ENCODE assay signal across 9 mouse cellular contexts in the genomic region with DNA sequence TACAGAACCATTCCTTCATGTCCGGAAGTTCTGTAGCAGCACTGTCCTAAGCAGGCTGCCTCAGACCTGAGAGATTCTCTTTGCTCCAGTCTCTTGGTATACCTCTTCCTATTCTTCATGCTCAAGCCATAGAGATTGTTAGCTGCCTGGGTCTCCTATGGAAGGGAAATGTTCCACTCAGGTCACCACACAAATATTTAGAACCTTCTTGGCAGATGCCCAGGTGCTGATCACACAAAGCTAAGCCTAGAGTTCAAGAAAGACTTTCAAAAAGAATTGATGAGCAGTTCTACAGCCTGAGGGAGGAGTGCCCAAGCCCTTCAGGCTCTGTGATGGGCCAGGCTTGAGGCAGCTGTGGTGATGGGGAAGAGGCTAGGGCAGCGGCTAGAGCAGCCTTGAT. TPM values are rescaled to one million over a fixed set of nuclear protein-coding genes. Genes with fewer than 3 reads are reported as not detected.
A peak's percentile ranks its signal among the peaks of the same experiment; 100 is the strongest.
DNase-seq lines count a peak whose midpoint lies in the region; ATAC-seq lines count a peak whose summit lies in the region.
"Had no signal": no experiment of that assay in that cellular context is flagged by ENCODE, and none has a peak within 500 bp of the region (broad histone marks: within the 10 kb centered on the region; RNA-seq: fewer than 3 reads in every experiment).

No protein-coding gene starts in this region.

- WGBS in kidney, embryonic 14.5 days = 71% methylated on average over 2 of the region's 2 CpGs
- WGBS in embryonic facial prominence, embryonic 13.5 days = 73% methylated on average over 2 of the region's 2 CpGs
- 68% methylated on average over 2 of the region's 2 CpGs for WGBS in limb, embryonic 13.5 days

- H3K4me1 ChIP-seq in kidney, embryonic 14.5 days (ENCODE audit: control insufficient read depth, insufficient read depth, low read length) = peaks cover 6% of the 10 kb centered on the region; the same call in 1 of the 2 replicates
- H3K4me1 ChIP-seq in embryonic facial prominence, embryonic 13.5 days = peaks cover 20% of the 10 kb centered on the region
- H3K4me1 ChIP-seq in limb, embryonic 13.5 days = peaks cover 16% of the 10 kb centered on the region

- H3K4me3 ChIP-seq in kidney, embryonic 14.5 days (ENCODE audit: low read length) = 0 out of 2 replicates have a peak overlapping the region, but pooled peaks have one; percentile 56
- no peak overlapping the region for H3K4me3 ChIP-seq in embryonic facial prominence, embryonic 13.5 days
- H3K4me3 ChIP-seq in limb, embryonic 13.5 days = no peak overlapping the region

- no peak overlapping the region for H3K4me2 ChIP-seq in kidney, embryonic 14.5 days (replicated peaks; ENCODE audit: low read depth, low read length)
- peak overlapping the region; percentile 99 for H3K4me2 ChIP-seq in embryonic facial prominence, embryonic 13.5 days
- H3K4me2 ChIP-seq in limb, embryonic 13.5 days (replicated peaks) = peak overlapping the region; percentile 98

- H3K9me3 ChIP-seq in kidney, embryonic 14.5 days (ENCODE audit: control insufficient read depth, low read length) = no peaks in the 10 kb centered on the region
- H3K9me3 ChIP-seq in embryonic facial prominence, embryonic 13.5 days = no peaks in the 10 kb centered on the region
- H3K9me3 ChIP-seq in limb, embryonic 13.5 days = no peaks in the 10 kb centered on the region

- H3K9ac ChIP-seq in kidney, embryonic 14.5 days (ENCODE audit: low read depth, low read length) = no peak overlapping the region
- H3K9ac ChIP-seq in embryonic facial prominence, embryonic 13.5 days = no peak overlapping the region
- H3K9ac ChIP-seq in limb, embryonic 13.5 days = no peak overlapping the region

- H3K36me3 ChIP-seq in kidney, embryonic 14.5 days (ENCODE audit: control insufficient read depth, insufficient read depth, low read length) = no peaks in the 10 kb centered on the region
- H3K36me3 ChIP-seq in embryonic facial prominence, embryonic 13.5 days = no peaks in the 10 kb centered on the region
- H3K36me3 ChIP-seq in limb, embryonic 13.5 days = no peaks in the 10 kb centered on the region

- H3K27ac ChIP-seq in kidney, embryonic 14.5 days (ENCODE audit: low read depth, low read length) = no peak overlapping the region
- H3K27ac ChIP-seq in embryonic facial prominence, embryonic 13.5 days = no peak overlapping the region
- no peak overlapping the region for H3K27ac ChIP-seq in limb, embryonic 13.5 days

- no peak for DNase-seq in kidney, postnatal 36 days
- DNase-seq in cerebellum, adult 9-10 months = peak; percentile 60
- no peak for DNase-seq in ovary, postnatal 10 days (ENCODE audit: low spot score)
- no peak for DNase-seq in adrenal gland, postnatal 14 days
- DNase-seq in layer of hippocampus, postnatal 25 days (ENCODE audit: extremely low spot score in 1 of 2, low spot score in 1 of 2) = no peak
- DNase-seq: adrenal gland, adult 2 months had no signal

- H3K27me3 ChIP-seq in kidney, embryonic 14.5 days (ENCODE audit: control insufficient read depth, insufficient read depth, low read length) = peaks cover 4% of the 10 kb centered on the region; the same call in 1 of the 2 replicates
- peaks cover 32% of the 10 kb centered on the region for H3K27me3 ChIP-seq in embryonic facial prominence, embryonic 13.5 days
- H3K27me3 ChIP-seq in limb, embryonic 13.5 days = peaks cover 32% of the 10 kb centered on the region

- no peak for ATAC-seq in kidney, embryonic 14.5 days (ENCODE audit: low FRiP score, low TSS enrichment)
- ATAC-seq in embryonic facial prominence, embryonic 13.5 days (ENCODE audit: insufficient number of reproducible peaks, insufficient read depth, low FRiP score, low TSS enrichment, low read depth) = no peak
- ATAC-seq in limb, embryonic 13.5 days (ENCODE audit: low FRiP score, low read depth) = no peak

RNA-seq across cellular contexts. Expression of gene Garnl3, which starts 2.4 kb away (rescaled TPM):
- 11.6 and 12.1 TPM in 2 replicates for polyA plus RNA-seq in kidney, embryonic 14.5 days (2014; fragmentation: Nextera tagmentation; extraction: Ambion mirVana)
- 11.2 and 13.5 TPM in 2 replicates for polyA plus RNA-seq in embryonic facial prominence, embryonic 13.5 days (2015; fragmentation: Nextera tagmentation; extraction: Ambion mirVana)
- polyA plus RNA-seq in limb, embryonic 13.5 days (2015; fragmentation: Nextera tagmentation; extraction: Ambion mirVana) = 13.4 and 13.8 TPM in 2 replicates
- total RNA-seq in adrenal gland, postnatal 14 days (2021) = 15.1 and 20.9 TPM in 2 replicates
- total RNA-seq in layer of hippocampus, postnatal 25 days (2021) = 10 to 100 TPM; 37.5 to 44.8 TPM
